Mouse (Mus musculus) MEL (cell line): Measurements from ENCODE around the gene Cd63. TPM values are rescaled to one million over a fixed set of nuclear protein-coding genes. Genes with fewer than 3 reads are reported as not detected.
A peak's percentile ranks its signal among the peaks of the same experiment; 100 is the strongest.

ENCODE experiments used
- DNase-seq: peaks from one replicate; pipeline ENCODE4 v3.0.0; 2011; ENCODE audit warnings: low read depth, low spot score
- H3K27ac ChIP-seq: 2 replicates; pipeline ENCODE4 v1.5.1; 2012; ENCODE audit warnings: low read depth, mild to moderate bottlenecking, control low read depth, low read length, moderate library complexity; ENCODE audit not compliant: control insufficient read depth
- H3K27me3 ChIP-seq, 2 experiments: fragments of 150-350 bp in 1 of 2; sonication (generic) in 1 of 2; 2 replicates each; pipeline ENCODE4 v1.6.1; 2012; ENCODE audit warnings: low read length in 2 of 2, mild to moderate bottlenecking in 2 of 2, improper control_type of control experiment in 1 of 2, moderate library complexity in 1 of 2; ENCODE audit not compliant: insufficient read depth in 2 of 2, control insufficient read depth in 1 of 2
- H3K36me3 ChIP-seq, 2 experiments: 2 replicates each; pipeline ENCODE4 v1.6.1; 2012 to 2014; ENCODE audit warnings: low read length in 2 of 2, improper control_type of control experiment in 1 of 2, inconsistent platforms in 1 of 2, mild to moderate bottlenecking in 1 of 2; ENCODE audit not compliant: insufficient read depth in 2 of 2, control insufficient read depth in 1 of 2
- H3K4me1 ChIP-seq, 2 experiments: fragments of 150-350 bp in 1 of 2; sonication (generic) in 1 of 2; 2 replicates each; pipeline ENCODE4 v1.6.1; 2012; ENCODE audit warnings: low read length in 2 of 2, improper control_type of control experiment in 1 of 2, mild to moderate bottlenecking in 1 of 2; ENCODE audit not compliant: insufficient read depth in 2 of 2, control insufficient read depth in 1 of 2
- H3K4me3 ChIP-seq, 2 experiments: fragments of 150-350 bp in 1 of 2; sonication (generic) in 1 of 2; 2 replicates each; pipeline ENCODE4 v1.5.1; 2012; ENCODE audit warnings: low read depth in 2 of 2, low read length in 2 of 2, mild to moderate bottlenecking in 2 of 2, moderate library complexity in 2 of 2, control low read depth in 1 of 2, improper control_type of control experiment in 1 of 2; ENCODE audit not compliant: control insufficient read depth in 1 of 2, insufficient read depth in 1 of 2
- H3K79me2 ChIP-seq: 2 replicates; pipeline ENCODE4 v1.6.1; 2012; ENCODE audit warnings: mild to moderate bottlenecking, low read length, moderate library complexity; ENCODE audit not compliant: control insufficient read depth, poor library complexity, insufficient read depth
- H3K9ac ChIP-seq: 2 replicates; pipeline ENCODE4 v1.6.1; 2012; ENCODE audit warnings: low read depth, mild to moderate bottlenecking, control low read depth, low read length, moderate library complexity; ENCODE audit not compliant: control insufficient read depth, poor library complexity, severe bottlenecking
- H3K9me3 ChIP-seq: fragments of 150-350 bp; sonication (generic); replicated peaks from 2 replicates; pipeline ENCODE4 v1.6.1; 2012; ENCODE audit warnings: mild to moderate bottlenecking, low read length, improper control_type of control experiment, moderate library complexity; ENCODE audit not compliant: insufficient read depth
- BHLHE40 ChIP-seq: IDR thresholded peaks from 2 replicates; pipeline ENCODE4 v1.6.1; 2012; ENCODE audit warnings: low read depth, mild to moderate bottlenecking, inconsistent platforms, low read length, improper control_type of control experiment, borderline replicate concordance
- CHD2 ChIP-seq: IDR thresholded peaks from 2 replicates; pipeline ENCODE4 v1.6.1; 2011; ENCODE audit warnings: low read length, improper control_type of control experiment
- CTCF ChIP-seq, 3 experiments: IDR thresholded peaks in 2 of 3; conservative IDR thresholded peaks in 1 of 3; 2 replicates each; pipeline ENCODE4 v1.5.1; 2011 to 2012; ENCODE audit warnings: low read length in 3 of 3, low read depth in 2 of 3, mild to moderate bottlenecking in 2 of 3, improper control_type of control experiment in 1 of 3, inconsistent platforms in 1 of 3, mixed read lengths in 1 of 3, moderate library complexity in 1 of 3; ENCODE audit not compliant: control insufficient read depth in 1 of 3, insufficient read depth in 1 of 3, poor library complexity in 1 of 3, severe bottlenecking in 1 of 3
- ELF1 ChIP-seq: IDR thresholded peaks from 2 replicates; pipeline ENCODE4 v1.6.1; 2014; ENCODE audit warnings: low read depth, mild to moderate bottlenecking, inconsistent platforms, low read length, improper control_type of control experiment, moderate library complexity
- EP300 ChIP-seq, 2 experiments: IDR thresholded peaks; 2 replicates each; pipeline ENCODE4 v1.6.1; 2011; ENCODE audit warnings: improper control_type of control experiment in 2 of 2, low read length in 2 of 2, low read depth in 1 of 2, mild to moderate bottlenecking in 1 of 2
- ETS1 ChIP-seq: IDR thresholded peaks from 2 replicates; pipeline ENCODE4 v1.6.1; 2012; ENCODE audit warnings: low read depth, mild to moderate bottlenecking, inconsistent platforms, low read length, improper control_type of control experiment, moderate library complexity
- HCFC1 ChIP-seq: IDR thresholded peaks from 2 replicates; pipeline ENCODE4 v1.6.1; 2012; ENCODE audit warnings: low read depth, mild to moderate bottlenecking, inconsistent platforms, low read length, improper control_type of control experiment, moderate library complexity
- JUND ChIP-seq: IDR thresholded peaks from 2 replicates; pipeline ENCODE4 v1.6.1; 2011; ENCODE audit warnings: low read depth, mild to moderate bottlenecking, improper control_type of control experiment, low read length
- KAT2A ChIP-seq: conservative IDR thresholded peaks from 2 replicates; pipeline ENCODE4 v1.6.1; 2012; ENCODE audit warnings: low read depth, low read length, improper control_type of control experiment, inconsistent platforms
- MAX ChIP-seq: IDR thresholded peaks from 2 replicates; pipeline ENCODE4 v1.6.1; 2011; ENCODE audit warnings: low read length, improper control_type of control experiment
- MAZ ChIP-seq: IDR thresholded peaks from 2 replicates; pipeline ENCODE4 v1.6.1; 2012; ENCODE audit warnings: low read depth, mild to moderate bottlenecking, inconsistent platforms, low read length, improper control_type of control experiment
- MEF2A ChIP-seq: IDR thresholded peaks from 2 replicates; pipeline ENCODE4 v1.6.1; 2014; ENCODE audit warnings: low read depth, mild to moderate bottlenecking, inconsistent platforms, low read length, improper control_type of control experiment; ENCODE audit not compliant: poor library complexity, insufficient replicate concordance, severe bottlenecking; ENCODE audit errors: extremely low read depth
- NELFE ChIP-seq: IDR thresholded peaks from 2 replicates; pipeline ENCODE4 v1.6.1; 2011; ENCODE audit warnings: low read depth, low read length, improper control_type of control experiment
- POLR2AphosphoS2 ChIP-seq: IDR thresholded peaks from 2 replicates; pipeline ENCODE4 v1.6.1; 2011; ENCODE audit warnings: low read length, improper control_type of control experiment
- RAD21 ChIP-seq: IDR thresholded peaks from 2 replicates; pipeline ENCODE4 v1.6.1; 2011; ENCODE audit warnings: mild to moderate bottlenecking, low read depth, low read length, improper control_type of control experiment
- TBP ChIP-seq: IDR thresholded peaks from 2 replicates; pipeline ENCODE4 v1.8.0; 2011; ENCODE audit warnings: low read depth, low read length, improper control_type of control experiment
- USF2 ChIP-seq, 2 experiments: IDR thresholded peaks; 2 replicates each; pipeline ENCODE4 v1.6.1; 2011 to 2012; ENCODE audit warnings: improper control_type of control experiment in 2 of 2, low read length in 2 of 2, borderline replicate concordance in 1 of 2, inconsistent platforms in 1 of 2, low read depth in 1 of 2, mild to moderate bottlenecking in 1 of 2; ENCODE audit not compliant: insufficient read depth in 1 of 2
- ZC3H11A ChIP-seq: IDR thresholded peaks from 2 replicates; pipeline ENCODE4 v1.6.1; 2012; ENCODE audit warnings: low read depth, mild to moderate bottlenecking, inconsistent platforms, low read length, improper control_type of control experiment
- ZKSCAN1 ChIP-seq: IDR thresholded peaks from 2 replicates; pipeline ENCODE4 v1.6.1; 2012; ENCODE audit warnings: low read depth, mild to moderate bottlenecking, inconsistent platforms, low read length, improper control_type of control experiment, moderate library complexity
- ZMIZ1 ChIP-seq: IDR thresholded peaks from 2 replicates; pipeline ENCODE4 v1.6.1; 2012; ENCODE audit warnings: low read depth, mild to moderate bottlenecking, inconsistent platforms, low read length, improper control_type of control experiment, moderate library complexity
- ZNF384 ChIP-seq: IDR thresholded peaks from 2 replicates; pipeline ENCODE4 v1.6.1; 2012; ENCODE audit warnings: low read depth, mild to moderate bottlenecking, inconsistent platforms, low read length, improper control_type of control experiment
- polyA plus RNA-seq, 2 experiments: library from polyadenylated mRNA; stranded (reverse) in 1 of 2; unstranded in 1 of 2; fragments of >175 nt in 1 of 2; fragments of >200 nt in 1 of 2; gene quantifications; 2 replicates each; pipeline versions ENCODE4 v1.2.1 to v1.2.4; 2012; ENCODE audit warnings: low replicate concordance in 2 of 2, low read depth in 1 of 2; ENCODE audit not compliant: insufficient read length in 2 of 2, insufficient read depth in 1 of 2, missing spikeins in 1 of 2
- total RNA-seq: library from RNA; depleted of rRNA; stranded (reverse); fragments of 300-350 nt; gene quantifications from 2 replicates; pipeline ENCODE4 v1.2.3, GENCODE M21; 2012

Cd63 gene
- total and polyA plus RNA-seq, 3 experiments: 0.46 to 0.64 TPM; not detected in 1

DNA sequence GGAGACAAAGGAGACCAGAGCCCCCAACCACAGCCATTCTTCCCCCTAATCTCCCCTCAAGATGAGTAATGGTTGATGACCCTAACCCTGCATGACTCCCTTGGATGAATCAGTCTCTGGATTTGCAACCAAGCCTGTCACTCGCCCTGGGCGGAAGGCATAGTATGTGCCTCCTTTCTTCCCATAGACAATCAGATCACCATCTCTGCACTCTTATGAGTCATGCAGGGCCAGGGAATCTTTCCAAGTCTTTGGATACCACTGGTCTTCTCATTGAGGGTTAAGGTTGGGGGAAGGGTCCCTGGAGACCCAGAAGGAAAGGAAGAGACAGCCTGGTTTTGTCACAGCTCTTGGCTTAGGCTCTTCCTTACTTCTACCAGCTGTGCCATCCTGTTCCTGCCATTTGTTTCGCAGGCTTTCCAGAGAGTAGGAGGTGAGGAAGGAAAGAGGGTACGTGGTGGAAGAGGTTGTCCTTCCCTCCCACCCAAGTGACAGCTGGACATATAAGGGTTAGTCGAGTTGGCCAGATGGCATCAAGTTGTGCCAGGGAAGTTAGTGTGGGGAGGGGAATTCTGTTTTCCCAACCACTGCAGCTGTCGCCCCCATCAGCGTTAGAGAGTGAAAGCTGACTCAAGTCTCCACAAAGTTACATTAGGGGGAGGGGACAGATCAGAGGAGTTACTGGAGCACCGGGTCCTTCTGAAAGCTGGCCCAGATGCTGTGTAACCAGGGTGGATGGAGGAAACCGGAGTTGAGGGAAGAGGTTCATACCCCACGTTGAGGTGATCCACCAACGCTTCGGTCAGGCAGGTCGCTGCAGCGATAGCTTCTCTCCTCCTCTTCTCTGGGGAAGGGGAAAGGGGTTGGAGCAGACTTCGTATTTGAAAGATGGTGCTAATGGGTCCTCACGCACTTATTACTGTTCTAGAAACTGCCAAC is 21.4 kb downstream of the Cd63 start (continued):
- TF ChIP-seq MEF2A (no peak), ZC3H11A (no peak)

DNA sequence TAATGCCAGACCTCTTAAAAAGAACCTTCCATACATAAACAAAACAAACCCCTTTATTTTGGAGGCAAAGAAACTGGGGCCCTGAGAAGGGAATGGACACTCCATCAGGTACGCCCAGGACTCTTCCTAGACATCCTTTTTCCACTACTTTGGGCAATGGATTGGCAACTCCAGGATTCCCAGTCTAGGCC is 21.9 kb downstream of the Cd63 start, which contains the start of gene Rdh5:
TSS of gene Rdh5 (minus strand) at position 67 of the 191 bp plus-strand sequence.
- Histone ChIP-seq H3K4me3 (peak within 1 kb of the TSS; percentile 65 to 79), H3K27me3 (no peaks in the 10 kb centered on the region), H3K9me3 (no peaks in the 10 kb centered on the region), H3K79me2 (peaks cover 3% of the 10 kb centered on the region; the same call in 1 of the 2 replicates), H3K4me1 (peaks cover 0 to 20% of the 10 kb centered on the region in 2 experiments; a peak in 3 of 4 replicates), H3K27ac (peak within 1 kb of the TSS; percentile 46), H3K36me3 (peaks cover 0 to 2% of the 10 kb centered on the region in 2 experiments; a peak in 1 of 4 replicates), H3K9ac (peak within 1 kb of the TSS; percentile 82)
- DNase-seq: no peak
- TF ChIP-seq POLR2AphosphoS2 (no peak), USF2 (IDR thresholded peaks at IDR 0.05; ENCODE audit: borderline replicate concordance in 1 of 2, insufficient read depth in 1 of 2, low read depth in 1 of 2, low read length in 2 of 2) (no peak), TBP (no peak), ZNF384 (no peak), CHD2 (no peak), KAT2A (no peak), JUND (no peak), ELF1 (no peak), ETS1 (no peak), MAZ (no peak), RAD21 (no peak), MAX (no peak), HCFC1 (no peak), EP300 (IDR thresholded peaks at IDR 0.05; ENCODE audit: low read depth in 1 of 2, low read length in 2 of 2) (no peak), ZKSCAN1 (no peak), ZMIZ1 (no peak), BHLHE40 (no peak), CTCF (IDR thresholded peaks at IDR 0.05 in 2 of 3, conservative IDR thresholded peaks at IDR 0.05 in 1 of 3; ENCODE audit: control insufficient read depth in 1 of 3, insufficient read depth in 1 of 3, low read depth in 2 of 3, low read length in 3 of 3, poor library complexity in 1 of 3, severe bottlenecking in 1 of 3) (no peak), NELFE (no peak)
